Mouse (Mus musculus) ES-E14 (cell line): ENCODE data around the gene Cln6. TPM values are rescaled to one million over a fixed set of nuclear protein-coding genes. Genes with fewer than 3 reads are reported as not detected.

ENCODE experiments used
- DNase-seq: peaks from one replicate; pipeline ENCODE4 v3.0.0-alpha.2; 2013; ENCODE audit warnings: low read depth, low spot score
- H3K27ac ChIP-seq: 2 replicates; pipeline ENCODE4 v1.5.1; 2012; ENCODE audit warnings: low read depth, mild to moderate bottlenecking, low read length, moderate library complexity, mixed read lengths; ENCODE audit not compliant: poor library complexity, insufficient read depth, severe bottlenecking
- H3K36me3 ChIP-seq: 2 replicates; pipeline ENCODE4 v1.6.1; 2012; ENCODE audit warnings: mild to moderate bottlenecking, low read length, moderate library complexity, mixed read lengths; ENCODE audit not compliant: control insufficient read depth, poor library complexity, insufficient read depth, severe bottlenecking
- H3K4me1 ChIP-seq, 2 experiments: fragments of 150-350 bp in 1 of 2; sonication (generic) in 1 of 2; 2 replicates each; pipeline ENCODE4 v1.6.1; 2012; ENCODE audit warnings: low read length in 2 of 2, mild to moderate bottlenecking in 1 of 2, mixed read lengths in 1 of 2; ENCODE audit not compliant: control insufficient read depth in 2 of 2, insufficient read depth in 2 of 2, poor library complexity in 1 of 2
- H3K4me3 ChIP-seq, 2 experiments: fragments of 150-350 bp in 1 of 2; sonication (generic) in 1 of 2; 2 replicates each; pipeline ENCODE4 v1.5.1; 2012; ENCODE audit warnings: low read length in 2 of 2, low read depth in 1 of 2, mild to moderate bottlenecking in 1 of 2, mixed read lengths in 1 of 2; ENCODE audit not compliant: insufficient read depth in 1 of 2, poor library complexity in 1 of 2, severe bottlenecking in 1 of 2
- H3K9ac ChIP-seq: 2 replicates; pipeline ENCODE4 v1.6.1; 2012; ENCODE audit warnings: low read depth, mild to moderate bottlenecking, low read length, mixed read lengths; ENCODE audit not compliant: poor library complexity, insufficient read depth, severe bottlenecking
- H3K9me3 ChIP-seq: fragments of 150-350 bp; sonication (generic); 2 replicates; pipeline ENCODE4 v1.6.1; 2012; ENCODE audit warnings: low read depth, mild to moderate bottlenecking, low read length; ENCODE audit not compliant: control insufficient read depth, insufficient read depth
- CHD2 ChIP-seq: IDR thresholded peaks from 2 replicates; pipeline ENCODE4 v1.6.1; 2014; ENCODE audit warnings: mild to moderate bottlenecking, low read depth, low read length, inconsistent platforms
- HCFC1 ChIP-seq: IDR thresholded peaks from 2 replicates; pipeline ENCODE4 v1.6.1; 2012; ENCODE audit warnings: low read length, inconsistent platforms, borderline replicate concordance; ENCODE audit not compliant: insufficient read depth
- MAFK ChIP-seq: IDR thresholded peaks from 2 replicates; pipeline ENCODE4 v1.6.1; 2014; ENCODE audit warnings: mild to moderate bottlenecking, low read depth, low read length, inconsistent platforms; ENCODE audit not compliant: insufficient read depth
- ZC3H11A ChIP-seq: IDR thresholded peaks from 2 replicates; pipeline ENCODE4 v1.6.1; 2012; ENCODE audit warnings: low read depth, mild to moderate bottlenecking, inconsistent platforms, low read length, borderline replicate concordance
- ZNF384 ChIP-seq: IDR thresholded peaks from 2 replicates; pipeline ENCODE4 v1.6.1; 2012; ENCODE audit warnings: low read depth, low read length, inconsistent platforms
- in situ Hi-C, 2 experiments: fragments of 600-800 bp; cut with MboI; formaldehyde crosslinking; loops; one replicate each; pipeline ENCODE4 v1.15.1; 2025; ENCODE audit warnings: low sequenced_read_pairs in 2 of 2, inconsistent platforms in 1 of 2; ENCODE audit not compliant: unreplicated experiment in 2 of 2
- total RNA-seq: library from RNA; depleted of rRNA; stranded (reverse); fragments of 300-350 nt; gene quantifications from 2 replicates; pipeline ENCODE4 v1.2.3, GENCODE M21; 2012

Gene Cln6
- total RNA-seq, 1 experiment, result 19.4 TPM

- DNase-seq, result no peak
- no peak overlapping the region for H3K4me3 ChIP-seq
- TF ChIP-seq MAFK, result no peak
- no peak for TF ChIP-seq CHD2
- no peak for TF ChIP-seq HCFC1
- TF ChIP-seq ZNF384, result no peak
- TF ChIP-seq ZC3H11A, result no peak
- H3K4me1 ChIP-seq, result peaks cover 7 to 18% of the 10 kb centered on the region in 2 experiments; a peak in 3 of 4 replicates
- H3K9ac ChIP-seq, result no peak overlapping the region
- no peaks in the 10 kb centered on the region for H3K9me3 ChIP-seq
- in situ Hi-C loops, result no loop called here
- no peak overlapping the region for H3K27ac ChIP-seq
- no peaks in the 10 kb centered on the region for H3K36me3 ChIP-seq
These were observed 17.8 kb upstream of the Cln6 start for GRCm38 (mm10) chr9:62820829-62821228.

GRCm38 (mm10) chr9:62821811-62822210 is 16.8 kb upstream of the Cln6 start:
- H3K9ac ChIP-seq, result no peak overlapping the region
- DNase-seq, result no peak
- no peaks in the 10 kb centered on the region for H3K9me3 ChIP-seq
- in situ Hi-C loops, result no loop called here
- H3K4me1 ChIP-seq, result peaks cover 7 to 16% of the 10 kb centered on the region in 2 experiments; a peak in 3 of 4 replicates
- H3K27ac ChIP-seq, result no peak overlapping the region
- no peaks in the 10 kb centered on the region for H3K36me3 ChIP-seq
- no peak overlapping the region for H3K4me3 ChIP-seq
- TF ChIP-seq MAFK (no peak), ZNF384 (no peak), HCFC1 (no peak), ZC3H11A (peak; percentile 22; the same call in 1 of the 2 replicates), CHD2 (no peak)

GRCm38 (mm10) chr9:62825791-62826393 is 12.7 kb upstream of the Cln6 start:
- peak overlapping the region; percentile 95 for H3K27ac ChIP-seq
- no peaks in the 10 kb centered on the region for H3K9me3 ChIP-seq
- TF ChIP-seq HCFC1 (no peak), ZNF384 (no peak)
- H3K4me3 ChIP-seq, result peak overlapping the region; percentile 14 to 46; a peak in 2 of 4 replicates
- DNase-seq, result no peak
- no peaks in the 10 kb centered on the region for H3K36me3 ChIP-seq
- peak overlapping the region; percentile 66 for H3K9ac ChIP-seq
- in situ Hi-C loops, result no loop called here
- H3K4me1 ChIP-seq, result peaks cover under 1 to 14% of the 10 kb centered on the region in 2 experiments; a peak in 3 of 4 replicates

GRCm38 (mm10) chr9:62826456-62826855 is 12.1 kb upstream of the Cln6 start:
- H3K4me1 ChIP-seq, result peaks cover 3 to 11% of the 10 kb centered on the region in 2 experiments; a peak in 3 of 4 replicates
- H3K36me3 ChIP-seq, result no peaks in the 10 kb centered on the region
- H3K9me3 ChIP-seq, result no peaks in the 10 kb centered on the region
- peak overlapping the region; percentile 95 for H3K27ac ChIP-seq
- DNase-seq, result no peak
- no peak for TF ChIP-seq CHD2
- in situ Hi-C loops, result no loop called here
- H3K4me3 ChIP-seq, result peak overlapping the region; percentile 9 to 46; a peak in 3 of 4 replicates
- peak overlapping the region; percentile 66; the same call in 1 of the 2 replicates for H3K9ac ChIP-seq
